Mouse (Mus musculus): ENCODE results near the gene Tmcc3.

DNA sequence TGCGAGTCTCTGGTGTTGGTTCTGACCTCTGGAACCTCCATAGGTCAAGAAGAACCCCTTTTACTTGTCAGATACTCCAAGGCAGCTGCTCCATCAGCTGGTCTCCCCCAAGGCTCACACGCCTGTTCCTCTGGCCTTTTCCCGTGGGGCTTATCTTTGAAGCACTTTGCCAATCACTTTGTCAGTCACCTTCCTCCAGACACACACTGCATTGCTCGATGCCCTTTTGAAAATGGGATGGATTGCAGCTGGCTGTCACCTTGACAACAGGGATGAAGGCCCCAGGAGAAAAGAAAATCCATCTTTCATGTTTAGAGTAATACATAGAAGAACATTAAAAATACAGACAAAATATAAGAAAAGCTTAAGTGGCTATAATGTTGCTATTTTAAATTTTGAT is 65.2 kb downstream of the Tmcc3 start:
- TF ChIP-seq CTCF (IDR thresholded peaks at IDR 0.05; ENCODE audit: borderline replicate concordance, control insufficient read depth, extremely low read depth, insufficient read depth, low read length, poor library complexity) (no peak), POLR2A (IDR thresholded peaks at IDR 0.05; ENCODE audit: control insufficient read depth, extremely low read depth, insufficient read depth, low read length, poor library complexity) (no peak)

All from thymus, adult 2 months (tissue).